Mouse (Mus musculus): ENCODE results near the gene Cadps. TPM values are rescaled to one million over a fixed set of nuclear protein-coding genes. Genes with fewer than 3 reads are reported as not detected.
A peak's percentile ranks its signal among the peaks of the same experiment; 100 is the strongest.

Gene Cadps
- polyA plus RNA-seq, 1 experiment from 2014 or later: 0.21 TPM

GRCm38 (mm10) chr14:12341789-12342457, 481.0 kb downstream of the Cadps start:
- no peak overlapping the region for H3K4me2 ChIP-seq
- DNase-seq (no peak), ATAC-seq (ENCODE audit: insufficient read depth) (no peak)
- H3K27ac ChIP-seq (ENCODE audit: low read depth): no peak overlapping the region
- H3K27me3 ChIP-seq (ENCODE audit: insufficient read depth, low read length): peaks cover 99% of the 10 kb centered on the region
- no peaks in the 10 kb centered on the region for H3K4me1 ChIP-seq (ENCODE audit: insufficient read depth)
- no peak for TF ChIP-seq CTCF (IDR thresholded peaks at IDR 0.05; ENCODE audit: low read depth)
- H3K9ac ChIP-seq: no peak overlapping the region
- no peaks in the 10 kb centered on the region for H3K36me3 ChIP-seq (ENCODE audit: insufficient read depth)
- 4% methylated on average over 24 of the region's 24 CpGs for WGBS
- H3K9me3 ChIP-seq (ENCODE audit: low read depth, low read length): no peaks in the 10 kb centered on the region
- no peak overlapping the region for H3K4me3 ChIP-seq (ENCODE audit: low read depth, low read length)

- peak; percentile 12; the same call in 1 of the 2 replicates for TF ChIP-seq CTCF (IDR thresholded peaks at IDR 0.05; ENCODE audit: low read depth)
- WGBS: under 1% methylated on average over 42 of the region's 42 CpGs
- Histone ChIP-seq H3K9ac (no peak overlapping the region), H3K4me2 (0 out of 2 replicates have a peak overlapping the region, but pooled peaks have one; percentile 0), H3K27ac (ENCODE audit: low read depth) (no peak overlapping the region), H3K4me3 (ENCODE audit: low read depth, low read length) (0 out of 2 replicates have a peak overlapping the region, but pooled peaks have one; percentile 12), H3K4me1 (ENCODE audit: insufficient read depth) (no peaks in the 10 kb centered on the region), H3K36me3 (ENCODE audit: insufficient read depth) (no peaks in the 10 kb centered on the region), H3K9me3 (ENCODE audit: low read depth, low read length) (no peaks in the 10 kb centered on the region), H3K27me3 (ENCODE audit: insufficient read depth, low read length) (peaks cover 99% of the 10 kb centered on the region)
- DNase-seq (no peak), ATAC-seq (ENCODE audit: insufficient read depth) (no peak)
Observed at GRCm38 (mm10) chr14:12341075-12341788, 481.6 kb downstream of the Cadps start.

- Histone ChIP-seq H3K9ac (no peak overlapping the region), H3K36me3 (ENCODE audit: insufficient read depth) (no peaks in the 10 kb centered on the region), H3K9me3 (ENCODE audit: low read depth, low read length) (no peaks in the 10 kb centered on the region), H3K27ac (ENCODE audit: low read depth) (no peak overlapping the region), H3K27me3 (ENCODE audit: insufficient read depth, low read length) (peaks cover 99% of the 10 kb centered on the region), H3K4me1 (ENCODE audit: insufficient read depth) (no peaks in the 10 kb centered on the region), H3K4me2 (no peak overlapping the region), H3K4me3 (ENCODE audit: low read depth, low read length) (no peak overlapping the region)
- no peak for ATAC-seq (ENCODE audit: insufficient read depth)
- DNase-seq: no peak
- WGBS: under 1% methylated on average over 19 of the region's 19 CpGs
- no peak for TF ChIP-seq CTCF (IDR thresholded peaks at IDR 0.05; ENCODE audit: low read depth)
Observed at GRCm38 (mm10) chr14:12340238-12341074, 482.4 kb downstream of the Cadps start.

- no peak for TF ChIP-seq CTCF (IDR thresholded peaks at IDR 0.05; ENCODE audit: low read depth)
- ATAC-seq (ENCODE audit: insufficient read depth) (no peak), DNase-seq (no peak)
Observed at GRCm38 (mm10) chr14:12338811-12339565, 483.9 kb downstream of the Cadps start.

GRCm38 (mm10) chr14:12337998-12338809, 484.7 kb downstream of the Cadps start:
- DNase-seq (no peak), ATAC-seq (ENCODE audit: insufficient read depth) (no peak)
- H3K4me1 ChIP-seq (ENCODE audit: insufficient read depth): no peaks in the 10 kb centered on the region
- no peak overlapping the region for H3K9ac ChIP-seq
- 2% methylated on average over 16 of the region's 16 CpGs for WGBS
- no peaks in the 10 kb centered on the region for H3K9me3 ChIP-seq (ENCODE audit: low read depth, low read length)
- H3K36me3 ChIP-seq (ENCODE audit: insufficient read depth): no peaks in the 10 kb centered on the region
- no peak overlapping the region for H3K4me3 ChIP-seq (ENCODE audit: low read depth, low read length)
- H3K27me3 ChIP-seq (ENCODE audit: insufficient read depth, low read length): peaks cover 90% of the 10 kb centered on the region
- no peak overlapping the region for H3K27ac ChIP-seq (ENCODE audit: low read depth)
- no peak overlapping the region for H3K4me2 ChIP-seq
- TF ChIP-seq CTCF (IDR thresholded peaks at IDR 0.05; ENCODE audit: low read depth): no peak

More at GRCm38 (mm10) chr14:12338811-12339565, 483.9 kb downstream of the Cadps start:
- Histone ChIP-seq H3K27me3 (ENCODE audit: insufficient read depth, low read length) (peaks cover 98% of the 10 kb centered on the region), H3K9me3 (ENCODE audit: low read depth, low read length) (no peaks in the 10 kb centered on the region), H3K4me2 (no peak overlapping the region), H3K4me1 (ENCODE audit: insufficient read depth) (no peaks in the 10 kb centered on the region), H3K4me3 (ENCODE audit: low read depth, low read length) (no peak overlapping the region), H3K27ac (ENCODE audit: low read depth) (no peak overlapping the region), H3K9ac (no peak overlapping the region), H3K36me3 (ENCODE audit: insufficient read depth) (no peaks in the 10 kb centered on the region)
- WGBS: 3% methylated on average over 10 of the region's 10 CpGs
